Mouse (Mus musculus): ENCODE results near the gene Prc1.

Prc1 gene

GRCm38 (mm10) chr7:80294062-80294763, at the start of gene Prc1:
Prc1 (plus strand) TSS chr7:80294450.
- DNase-seq = peak; percentile 98 to 100

- DNase-seq = no peak
Observed at GRCm38 (mm10) chr7:80244851-80245250, 49.4 kb upstream of the Prc1 start.

GRCm38 (mm10) chr7:80246148-80246721, 48.0 kb upstream of the Prc1 start, which contains the start of gene Ttll13:
Ttll13 (plus strand) TSS chr7:80246376.
- peak; percentile 98 for DNase-seq

- no peak for DNase-seq
Observed at GRCm38 (mm10) chr7:80246859-80247258, 47.4 kb upstream of the Prc1 start.

- no peak for DNase-seq
Observed at GRCm38 (mm10) chr7:80252437-80252836, 41.8 kb upstream of the Prc1 start.

- DNase-seq = no peak
Observed at GRCm38 (mm10) chr7:80252886-80253285, 41.4 kb upstream of the Prc1 start.

- no peak for DNase-seq
Observed at GRCm38 (mm10) chr7:80255981-80256380, 38.3 kb upstream of the Prc1 start.

GRCm38 (mm10) chr7:80257706-80258105, 36.5 kb upstream of the Prc1 start:
- no peak for DNase-seq

- peak; percentile 88 to 90 for DNase-seq
Observed at GRCm38 (mm10) chr7:80260625-80261371, 33.5 kb upstream of the Prc1 start, which contains the start of gene Ngrn. Ngrn (plus strand) TSS chr7:80261215.

GRCm38 (mm10) chr7:80261372-80261990, 32.8 kb upstream of the Prc1 start:
- peak in 1 of 2 experiments; percentile 23 for DNase-seq

- no peak for DNase-seq
Observed at GRCm38 (mm10) chr7:80264606-80265005, 29.6 kb upstream of the Prc1 start.

- no peak for DNase-seq
Observed at GRCm38 (mm10) chr7:80267764-80268163, 26.5 kb upstream of the Prc1 start.

- peak; percentile 98 to 100 for DNase-seq
Observed at GRCm38 (mm10) chr7:80268897-80269750, 25.1 kb upstream of the Prc1 start, which contains the start of gene Vps33b. Vps33b (plus strand) TSS chr7:80269649.

GRCm38 (mm10) chr7:80269751-80270255, 24.4 kb upstream of the Prc1 start:
- peak in 1 of 2 experiments; percentile 80 for DNase-seq

- no peak for DNase-seq
Observed at GRCm38 (mm10) chr7:80273456-80273855, 20.8 kb upstream of the Prc1 start.

GRCm38 (mm10) chr7:80276374-80276773, 17.9 kb upstream of the Prc1 start:
- DNase-seq = no peak

- no peak for DNase-seq
Observed at GRCm38 (mm10) chr7:80280032-80280431, 14.2 kb upstream of the Prc1 start.

GRCm38 (mm10) chr7:80280998-80281397, 13.3 kb upstream of the Prc1 start:
- DNase-seq = no peak

GRCm38 (mm10) chr7:80281646-80282045, 12.6 kb upstream of the Prc1 start:
- no peak for DNase-seq

GRCm38 (mm10) chr7:80283226-80283918, 10.9 kb upstream of the Prc1 start:
- no peak for DNase-seq

- DNase-seq = no peak
Observed at GRCm38 (mm10) chr7:80284391-80284790, 9.9 kb upstream of the Prc1 start.
